Mouse (Mus musculus): ENCODE results near the gene Col4a4. TPM values are rescaled to one million over a fixed set of nuclear protein-coding genes. Genes with fewer than 3 reads are reported as not detected.

Gene Col4a4
- polyA plus RNA-seq, 1 experiment from 2014 or later = 0.09 TPM

GRCm38 (mm10) chr1:82575681-82576080, 11.0 kb downstream of the Col4a4 start:
- H3K27ac ChIP-seq = no peak overlapping the region
- H3K36me3 ChIP-seq = no peaks in the 10 kb centered on the region
- ATAC-seq (ENCODE audit: low FRiP score, low read depth) = no peak
- H3K4me3 ChIP-seq = no peak overlapping the region
- H3K9me3 ChIP-seq = no peaks in the 10 kb centered on the region
- H3K4me1 ChIP-seq = 0 out of 2 replicates have a peak, but pooled peaks cover 4% of the 10 kb centered on the region
- no peak overlapping the region for H3K9ac ChIP-seq
- no peak overlapping the region for H3K4me2 ChIP-seq (replicated peaks)
- H3K27me3 ChIP-seq = no peaks in the 10 kb centered on the region
- WGBS = 87% methylated on average over 3 of the region's 3 CpGs

DNA sequence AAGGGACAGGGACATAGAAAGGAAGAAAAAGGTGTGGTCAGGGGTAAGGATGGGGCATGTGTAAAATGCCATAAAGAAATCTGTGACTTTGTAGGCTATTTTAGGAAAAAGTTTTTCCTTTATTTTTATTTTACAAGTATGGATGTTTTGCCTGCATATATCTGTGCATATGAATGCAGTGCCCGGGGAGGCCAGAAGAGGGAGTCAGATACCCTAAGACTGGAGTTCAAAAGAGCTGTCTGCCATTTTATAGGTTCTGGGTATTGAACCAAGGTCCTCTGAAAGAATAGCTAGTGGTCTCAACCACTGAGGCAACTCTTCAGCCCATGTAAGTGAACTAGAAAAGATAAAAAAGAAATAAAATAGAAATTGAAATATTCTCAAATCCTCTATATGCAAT, 14.9 kb downstream of the Col4a4 start:
- WGBS = 76% methylated on average over 1 of the region's 1 CpGs
- ATAC-seq (ENCODE audit: low FRiP score, low read depth) = no peak

GRCm38 (mm10) chr1:82569405-82569804, 17.2 kb downstream of the Col4a4 start:
- Histone ChIP-seq H3K27ac (no peak overlapping the region), H3K36me3 (no peaks in the 10 kb centered on the region), H3K4me3 (no peak overlapping the region), H3K4me1 (no peaks in the 10 kb centered on the region), H3K27me3 (no peaks in the 10 kb centered on the region), H3K9ac (no peak overlapping the region), H3K9me3 (no peaks in the 10 kb centered on the region), H3K4me2 (replicated peaks) (no peak overlapping the region)
- 84% methylated on average over 4 of the region's 4 CpGs for WGBS
- no peak for ATAC-seq (ENCODE audit: low FRiP score, low read depth)

More for the DNA sequence above, 14.9 kb downstream of the Col4a4 start:
- Histone ChIP-seq H3K9me3 (no peaks in the 10 kb centered on the region), H3K4me3 (no peak overlapping the region), H3K4me1 (no peaks in the 10 kb centered on the region), H3K9ac (no peak overlapping the region), H3K27me3 (no peaks in the 10 kb centered on the region), H3K27ac (no peak overlapping the region), H3K36me3 (no peaks in the 10 kb centered on the region), H3K4me2 (replicated peaks) (no peak overlapping the region)

DNA sequence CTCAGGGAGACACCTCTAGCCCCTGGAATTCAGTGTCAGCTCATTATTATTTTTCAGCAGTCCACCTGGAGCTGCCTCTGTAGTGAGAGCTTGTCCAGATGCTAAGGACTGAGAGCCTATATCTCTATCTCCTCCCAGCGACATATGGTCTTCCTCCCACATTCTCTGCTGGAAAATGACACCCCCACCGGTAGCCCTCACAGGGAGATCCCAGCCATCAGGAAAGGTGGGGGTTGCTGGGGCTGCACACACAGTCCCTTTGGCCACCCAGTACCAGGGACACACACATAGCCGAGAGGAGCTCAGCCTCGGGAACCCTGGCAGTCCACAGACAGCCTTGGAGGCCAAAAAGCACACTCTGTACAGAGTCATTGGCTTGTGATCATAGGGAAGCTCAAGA, 26.4 kb downstream of the Col4a4 start:
- Histone ChIP-seq H3K9ac (no peak overlapping the region), H3K36me3 (no peaks in the 10 kb centered on the region), H3K27me3 (no peaks in the 10 kb centered on the region), H3K4me3 (no peak overlapping the region), H3K4me1 (no peaks in the 10 kb centered on the region), H3K27ac (no peak overlapping the region), H3K9me3 (peaks cover 4% of the 10 kb centered on the region; the same call in 1 of the 2 replicates), H3K4me2 (replicated peaks) (no peak overlapping the region)
- WGBS = 61% methylated on average over 4 of the region's 4 CpGs
- ATAC-seq (ENCODE audit: low FRiP score, low read depth) = no peak

GRCm38 (mm10) chr1:82554889-82555288, 31.8 kb downstream of the Col4a4 start:
- no peak overlapping the region for H3K27ac ChIP-seq
- H3K4me2 ChIP-seq (replicated peaks) = no peak overlapping the region
- H3K4me1 ChIP-seq = no peaks in the 10 kb centered on the region
- H3K4me3 ChIP-seq = no peak overlapping the region
- H3K9ac ChIP-seq = no peak overlapping the region
- no peak for ATAC-seq (ENCODE audit: low FRiP score, low read depth)
- no peaks in the 10 kb centered on the region for H3K9me3 ChIP-seq
- no peaks in the 10 kb centered on the region for H3K27me3 ChIP-seq
- no peaks in the 10 kb centered on the region for H3K36me3 ChIP-seq
- 69% methylated on average over 5 of the region's 5 CpGs for WGBS

DNA sequence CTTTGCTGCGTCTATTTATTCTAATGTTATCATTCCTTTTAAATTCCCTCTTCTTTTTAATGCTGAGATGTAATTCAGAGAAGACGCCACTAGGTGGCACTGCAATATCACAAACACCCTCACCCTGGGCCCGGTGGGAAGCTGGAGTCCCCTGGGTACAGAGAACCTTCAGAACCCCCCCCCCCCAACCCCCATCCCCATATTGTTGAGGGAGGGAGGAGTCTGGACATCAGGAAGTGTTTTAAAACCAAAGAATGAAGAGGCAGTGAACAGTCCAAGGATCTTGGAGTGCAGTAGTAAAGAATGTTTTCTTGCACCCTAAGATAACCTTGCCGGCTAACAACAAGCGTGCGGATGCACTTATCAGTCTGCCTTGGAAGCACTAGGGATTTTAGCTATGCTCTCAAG, 32.2 kb downstream of the Col4a4 start:
- Histone ChIP-seq H3K36me3 (no peaks in the 10 kb centered on the region), H3K4me2 (replicated peaks) (no peak overlapping the region), H3K27ac (no peak overlapping the region), H3K9ac (no peak overlapping the region), H3K4me3 (no peak overlapping the region), H3K27me3 (no peaks in the 10 kb centered on the region), H3K9me3 (no peaks in the 10 kb centered on the region), H3K4me1 (no peaks in the 10 kb centered on the region)
- WGBS = 42% methylated on average over 6 of the region's 6 CpGs
- ATAC-seq (ENCODE audit: low FRiP score, low read depth) = peak; percentile 57; the same call in 1 of the 2 replicates

- H3K36me3 ChIP-seq = no peaks in the 10 kb centered on the region
- no peak overlapping the region for H3K27ac ChIP-seq
- H3K4me1 ChIP-seq = peaks cover 14% of the 10 kb centered on the region
- H3K9me3 ChIP-seq = no peaks in the 10 kb centered on the region
- H3K9ac ChIP-seq = no peak overlapping the region
- WGBS = 59% methylated on average over 8 of the region's 8 CpGs
- H3K4me3 ChIP-seq = no peak overlapping the region
- no peak for ATAC-seq (ENCODE audit: low FRiP score, low read depth)
- no peaks in the 10 kb centered on the region for H3K27me3 ChIP-seq
- no peak overlapping the region for H3K4me2 ChIP-seq (replicated peaks)
Measured at GRCm38 (mm10) chr1:82545199-82545960, 41.3 kb downstream of the Col4a4 start.

GRCm38 (mm10) chr1:82544419-82545185, 42.0 kb downstream of the Col4a4 start:
- WGBS = 30% methylated on average over 6 of the region's 6 CpGs
- no peaks in the 10 kb centered on the region for H3K9me3 ChIP-seq
- no peak overlapping the region for H3K9ac ChIP-seq
- H3K27ac ChIP-seq = no peak overlapping the region
- no peak for ATAC-seq (ENCODE audit: low FRiP score, low read depth)
- H3K36me3 ChIP-seq = no peaks in the 10 kb centered on the region
- H3K4me3 ChIP-seq = no peak overlapping the region
- H3K27me3 ChIP-seq = no peaks in the 10 kb centered on the region
- H3K4me1 ChIP-seq = peaks cover 14% of the 10 kb centered on the region
- H3K4me2 ChIP-seq (replicated peaks) = no peak overlapping the region

DNA sequence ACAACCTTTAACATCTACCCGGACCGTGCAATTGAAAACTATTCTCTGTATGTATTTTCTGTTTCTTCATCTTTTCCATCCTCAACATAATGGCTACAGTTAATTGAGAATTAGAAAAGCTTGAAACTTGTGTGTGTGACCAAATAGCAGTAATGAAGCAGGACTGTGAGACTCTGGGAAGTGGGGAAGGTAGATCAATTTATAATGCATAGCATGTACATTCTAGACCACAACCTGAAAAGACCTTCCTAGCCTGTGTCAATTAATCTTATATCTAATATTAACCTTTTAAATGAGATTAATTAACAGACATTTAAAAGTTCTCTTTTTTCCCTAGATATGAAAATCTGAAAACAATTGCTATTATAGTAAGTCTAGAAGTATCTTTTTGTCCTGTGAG, 42.7 kb downstream of the Col4a4 start:
- no peak for ATAC-seq (ENCODE audit: low FRiP score, low read depth)
- Histone ChIP-seq H3K9ac (no peak overlapping the region), H3K4me3 (no peak overlapping the region), H3K36me3 (no peaks in the 10 kb centered on the region), H3K4me2 (replicated peaks) (no peak overlapping the region), H3K27me3 (no peaks in the 10 kb centered on the region), H3K9me3 (no peaks in the 10 kb centered on the region), H3K4me1 (peaks cover 14% of the 10 kb centered on the region), H3K27ac (no peak overlapping the region)
- 90% methylated on average over 2 of the region's 2 CpGs for WGBS

- H3K27ac ChIP-seq = no peak overlapping the region
- no peak overlapping the region for H3K9ac ChIP-seq
- 59% methylated on average over 5 of the region's 5 CpGs for whole genome bisulfite sequencing
- H3K9me3 ChIP-seq = no peaks in the 10 kb centered on the region
- ATAC-seq (ENCODE audit: low FRiP score, low read depth) = no peak
- H3K36me3 ChIP-seq = no peaks in the 10 kb centered on the region
- H3K27me3 ChIP-seq = no peaks in the 10 kb centered on the region
- no peak overlapping the region for H3K4me3 ChIP-seq
- H3K4me2 ChIP-seq (replicated peaks) = no peak overlapping the region
- H3K4me1 ChIP-seq = peaks cover 8% of the 10 kb centered on the region
Measured at GRCm38 (mm10) chr1:82540056-82540455, 46.6 kb downstream of the Col4a4 start.

- no peak for ATAC-seq (ENCODE audit: low FRiP score, low read depth)
- H3K4me3 ChIP-seq = no peak overlapping the region
- H3K27ac ChIP-seq = no peak overlapping the region
- no peaks in the 10 kb centered on the region for H3K4me1 ChIP-seq
- no peak overlapping the region for H3K9ac ChIP-seq
- H3K9me3 ChIP-seq = no peaks in the 10 kb centered on the region
- H3K4me2 ChIP-seq (replicated peaks) = no peak overlapping the region
- H3K36me3 ChIP-seq = no peaks in the 10 kb centered on the region
- no peaks in the 10 kb centered on the region for H3K27me3 ChIP-seq
- WGBS = 54% methylated on average over 3 of the region's 3 CpGs
Measured at GRCm38 (mm10) chr1:82537848-82538247, 48.8 kb downstream of the Col4a4 start.

GRCm38 (mm10) chr1:82536515-82537174, 50.0 kb downstream of the Col4a4 start:
- H3K4me2 ChIP-seq (replicated peaks) = no peak overlapping the region
- H3K27me3 ChIP-seq = no peaks in the 10 kb centered on the region
- no peaks in the 10 kb centered on the region for H3K4me1 ChIP-seq
- 83% methylated on average over 6 of the region's 6 CpGs for WGBS
- no peak overlapping the region for H3K4me3 ChIP-seq
- no peaks in the 10 kb centered on the region for H3K9me3 ChIP-seq
- no peak overlapping the region for H3K9ac ChIP-seq
- no peak for ATAC-seq (ENCODE audit: low FRiP score, low read depth)
- no peak overlapping the region for H3K27ac ChIP-seq
- no peaks in the 10 kb centered on the region for H3K36me3 ChIP-seq
